Mouse (Mus musculus): ENCODE measurements around the gene Disp2. TPM values are rescaled to one million over a fixed set of nuclear protein-coding genes. Genes with fewer than 3 reads are reported as not detected.

Disp2 gene
- polyA plus RNA-seq, 1 experiment from 2014 or later, result 87.0 TPM

- Histone ChIP-seq H3K36me3 (ENCODE audit: control insufficient read depth, insufficient read depth, low read length) (no peaks in the 10 kb centered on the region), H3K4me3 (ENCODE audit: low read length) (no peak overlapping the region), H3K4me2 (ENCODE audit: low read length) (no peak overlapping the region), H3K9me3 (ENCODE audit: control insufficient read depth, low read length) (no peaks in the 10 kb centered on the region), H3K4me1 (ENCODE audit: control insufficient read depth, insufficient read depth, low read depth, low read length) (peaks cover 14% of the 10 kb centered on the region), H3K27ac (ENCODE audit: low read depth, low read length) (no peak overlapping the region), H3K27me3 (replicated peaks; ENCODE audit: control insufficient read depth, insufficient read depth, low read length) (no peaks in the 10 kb centered on the region), H3K9ac (ENCODE audit: low read depth, low read length) (no peak overlapping the region)
- WGBS, result 92% methylated on average over 5 of the region's 5 CpGs
- ATAC-seq, result no peak
Measured at GRCm38 (mm10) chr2:118754143-118754542, 25.4 kb upstream of the Disp2 start.

GRCm38 (mm10) chr2:118755407-118755806 lies 24.1 kb upstream of the Disp2 start:
- no peak for ATAC-seq
- no peak overlapping the region for H3K4me2 ChIP-seq (ENCODE audit: low read length)
- no peak overlapping the region for H3K9ac ChIP-seq (ENCODE audit: low read depth, low read length)
- no peaks in the 10 kb centered on the region for H3K9me3 ChIP-seq (ENCODE audit: control insufficient read depth, low read length)
- H3K27me3 ChIP-seq (replicated peaks; ENCODE audit: control insufficient read depth, insufficient read depth, low read length), result no peaks in the 10 kb centered on the region
- no peak overlapping the region for H3K27ac ChIP-seq (ENCODE audit: low read depth, low read length)
- H3K4me3 ChIP-seq (ENCODE audit: low read length), result no peak overlapping the region
- no peaks in the 10 kb centered on the region for H3K36me3 ChIP-seq (ENCODE audit: control insufficient read depth, insufficient read depth, low read length)
- WGBS, result 88% methylated on average over 6 of the region's 6 CpGs
- peaks cover 6% of the 10 kb centered on the region for H3K4me1 ChIP-seq (ENCODE audit: control insufficient read depth, insufficient read depth, low read depth, low read length)

GRCm38 (mm10) chr2:118756103-118756502 lies 23.4 kb upstream of the Disp2 start:
- Histone ChIP-seq H3K27ac (ENCODE audit: low read depth, low read length) (no peak overlapping the region), H3K4me3 (ENCODE audit: low read length) (no peak overlapping the region), H3K36me3 (ENCODE audit: control insufficient read depth, insufficient read depth, low read length) (no peaks in the 10 kb centered on the region), H3K27me3 (replicated peaks; ENCODE audit: control insufficient read depth, insufficient read depth, low read length) (no peaks in the 10 kb centered on the region), H3K9ac (ENCODE audit: low read depth, low read length) (no peak overlapping the region), H3K9me3 (ENCODE audit: control insufficient read depth, low read length) (no peaks in the 10 kb centered on the region), H3K4me2 (ENCODE audit: low read length) (no peak overlapping the region), H3K4me1 (ENCODE audit: control insufficient read depth, insufficient read depth, low read depth, low read length) (peaks cover 12% of the 10 kb centered on the region)
- 87% methylated on average over 4 of the region's 4 CpGs for WGBS
- no peak for ATAC-seq

- H3K4me1 ChIP-seq (ENCODE audit: control insufficient read depth, insufficient read depth, low read depth, low read length), result peaks cover 31% of the 10 kb centered on the region
Measured at GRCm38 (mm10) chr2:118759828-118760227, 19.7 kb upstream of the Disp2 start.

GRCm38 (mm10) chr2:118760311-118761025 lies 19.1 kb upstream of the Disp2 start:
- no peaks in the 10 kb centered on the region for H3K36me3 ChIP-seq (ENCODE audit: control insufficient read depth, insufficient read depth, low read length)
- H3K27ac ChIP-seq (ENCODE audit: low read depth, low read length), result no peak overlapping the region; the same call in 1 of the 2 replicates
- 0 out of 2 replicates have a peak overlapping the region, but pooled peaks have one; percentile 39 for H3K9ac ChIP-seq (ENCODE audit: low read depth, low read length)
- H3K9me3 ChIP-seq (ENCODE audit: control insufficient read depth, low read length), result no peaks in the 10 kb centered on the region
- ATAC-seq, result no peak
- no peak overlapping the region for H3K4me2 ChIP-seq (ENCODE audit: low read length)
- WGBS, result 86% methylated on average over 11 of the region's 11 CpGs
- H3K27me3 ChIP-seq (replicated peaks; ENCODE audit: control insufficient read depth, insufficient read depth, low read length), result no peaks in the 10 kb centered on the region
- H3K4me1 ChIP-seq (ENCODE audit: control insufficient read depth, insufficient read depth, low read depth, low read length), result peaks cover 31% of the 10 kb centered on the region
- no peak overlapping the region for H3K4me3 ChIP-seq (ENCODE audit: low read length)

More at GRCm38 (mm10) chr2:118759828-118760227, 19.7 kb upstream of the Disp2 start:
- Histone ChIP-seq H3K9ac (ENCODE audit: low read depth, low read length) (no peak overlapping the region), H3K4me3 (ENCODE audit: low read length) (no peak overlapping the region), H3K36me3 (ENCODE audit: control insufficient read depth, insufficient read depth, low read length) (no peaks in the 10 kb centered on the region), H3K9me3 (ENCODE audit: control insufficient read depth, low read length) (no peaks in the 10 kb centered on the region), H3K27ac (ENCODE audit: low read depth, low read length) (no peak overlapping the region), H3K27me3 (replicated peaks; ENCODE audit: control insufficient read depth, insufficient read depth, low read length) (no peaks in the 10 kb centered on the region), H3K4me2 (ENCODE audit: low read length) (peak overlapping the region; percentile 31; the same call in 1 of the 2 replicates)
- ATAC-seq, result peak; percentile 68
- 11% methylated on average over 8 of the region's 8 CpGs for WGBS

- Histone ChIP-seq H3K4me3 (ENCODE audit: low read length) (no peak overlapping the region), H3K9me3 (ENCODE audit: control insufficient read depth, low read length) (no peaks in the 10 kb centered on the region), H3K4me1 (ENCODE audit: control insufficient read depth, insufficient read depth, low read depth, low read length) (peaks cover 31% of the 10 kb centered on the region), H3K36me3 (ENCODE audit: control insufficient read depth, insufficient read depth, low read length) (no peaks in the 10 kb centered on the region), H3K9ac (ENCODE audit: low read depth, low read length) (peak overlapping the region; percentile 66), H3K4me2 (ENCODE audit: low read length) (peak overlapping the region; percentile 51), H3K27me3 (replicated peaks; ENCODE audit: control insufficient read depth, insufficient read depth, low read length) (no peaks in the 10 kb centered on the region), H3K27ac (ENCODE audit: low read depth, low read length) (peak overlapping the region; percentile 91)
- ATAC-seq, result no peak
- WGBS, result 79% methylated on average over 12 of the region's 12 CpGs
Measured at GRCm38 (mm10) chr2:118761358-118761757, 18.2 kb upstream of the Disp2 start.

GRCm38 (mm10) chr2:118761906-118762783 lies 17.4 kb upstream of the Disp2 start, which contains the start of gene Ccdc9b:
Ccdc9b (minus strand) TSS chr2:118762661.
- peak within 1 kb of the TSS; percentile 20 for H3K4me3 ChIP-seq (ENCODE audit: low read length)
- peak within 1 kb of the TSS; percentile 51 for H3K4me2 ChIP-seq (ENCODE audit: low read length)
- no peaks in the 10 kb centered on the region for H3K9me3 ChIP-seq (ENCODE audit: control insufficient read depth, low read length)
- H3K27ac ChIP-seq (ENCODE audit: low read depth, low read length), result peak within 1 kb of the TSS; percentile 91
- H3K4me1 ChIP-seq (ENCODE audit: control insufficient read depth, insufficient read depth, low read depth, low read length), result peaks cover 31% of the 10 kb centered on the region
- H3K9ac ChIP-seq (ENCODE audit: low read depth, low read length), result peak within 1 kb of the TSS; percentile 66
- 2% methylated on average over 29 of the region's 29 CpGs for WGBS
- peak; percentile 81 for ATAC-seq
- H3K36me3 ChIP-seq (ENCODE audit: control insufficient read depth, insufficient read depth, low read length), result no peaks in the 10 kb centered on the region
- no peaks in the 10 kb centered on the region for H3K27me3 ChIP-seq (replicated peaks; ENCODE audit: control insufficient read depth, insufficient read depth, low read length)

- ATAC-seq, result no peak
- WGBS, result 10% methylated on average over 10 of the region's 10 CpGs
- H3K27me3 ChIP-seq (replicated peaks; ENCODE audit: control insufficient read depth, insufficient read depth, low read length), result no peaks in the 10 kb centered on the region
- peaks cover 31% of the 10 kb centered on the region for H3K4me1 ChIP-seq (ENCODE audit: control insufficient read depth, insufficient read depth, low read depth, low read length)
- H3K4me3 ChIP-seq (ENCODE audit: low read length), result no peak overlapping the region
- H3K36me3 ChIP-seq (ENCODE audit: control insufficient read depth, insufficient read depth, low read length), result no peaks in the 10 kb centered on the region
- peak overlapping the region; percentile 91 for H3K27ac ChIP-seq (ENCODE audit: low read depth, low read length)
- peak overlapping the region; percentile 66 for H3K9ac ChIP-seq (ENCODE audit: low read depth, low read length)
- no peaks in the 10 kb centered on the region for H3K9me3 ChIP-seq (ENCODE audit: control insufficient read depth, low read length)
- peak overlapping the region; percentile 51 for H3K4me2 ChIP-seq (ENCODE audit: low read length)
Measured at GRCm38 (mm10) chr2:118762784-118763148, 16.8 kb upstream of the Disp2 start.

- ATAC-seq, result no peak
- no peak overlapping the region for H3K4me2 ChIP-seq (ENCODE audit: low read length)
- no peaks in the 10 kb centered on the region for H3K9me3 ChIP-seq (ENCODE audit: control insufficient read depth, low read length)
- H3K27me3 ChIP-seq (replicated peaks; ENCODE audit: control insufficient read depth, insufficient read depth, low read length), result no peaks in the 10 kb centered on the region
- no peak overlapping the region for H3K9ac ChIP-seq (ENCODE audit: low read depth, low read length)
- H3K4me3 ChIP-seq (ENCODE audit: low read length), result no peak overlapping the region
- peaks cover 31% of the 10 kb centered on the region for H3K4me1 ChIP-seq (ENCODE audit: control insufficient read depth, insufficient read depth, low read depth, low read length)
- WGBS, result 64% methylated on average over 7 of the region's 7 CpGs
- no peaks in the 10 kb centered on the region for H3K36me3 ChIP-seq (ENCODE audit: control insufficient read depth, insufficient read depth, low read length)
- H3K27ac ChIP-seq (ENCODE audit: low read depth, low read length), result peak overlapping the region; percentile 91; the same call in 1 of the 2 replicates
Measured at GRCm38 (mm10) chr2:118763469-118763868, 16.1 kb upstream of the Disp2 start.
